Mouse (Mus musculus): ENCODE data around the gene Arl6ip5.
"Not testable (repeated sequence)": the region's sequence is repeated elsewhere in the genome, so short reads cannot be mapped to it uniquely, and the experiment has no call there.

The Arl6ip5 gene

GRCm38 (mm10) chr6:97223566-97223965 is 13.1 kb downstream of the Arl6ip5 start:
- DNase-seq (ENCODE audit: low spot score) = no peak

- DNase-seq (ENCODE audit: low spot score) = no peak
Measured at GRCm38 (mm10) chr6:97224505-97224904, 14.0 kb downstream of the Arl6ip5 start.

- no peak for DNase-seq (ENCODE audit: low spot score)
Measured at GRCm38 (mm10) chr6:97226083-97226491, 15.6 kb downstream of the Arl6ip5 start.

GRCm38 (mm10) chr6:97227067-97227847 is 16.8 kb downstream of the Arl6ip5 start:
- no peak for DNase-seq (ENCODE audit: low spot score)

GRCm38 (mm10) chr6:97234911-97235668 is 24.6 kb downstream of the Arl6ip5 start:
- no peak for DNase-seq (ENCODE audit: low spot score)

- DNase-seq (ENCODE audit: low spot score) = no peak
Measured at GRCm38 (mm10) chr6:97236088-97236487, 25.6 kb downstream of the Arl6ip5 start.

GRCm38 (mm10) chr6:97239360-97239759 is 28.9 kb downstream of the Arl6ip5 start:
- no peak for DNase-seq (ENCODE audit: low spot score)

- DNase-seq (ENCODE audit: low spot score) = no peak
Measured at GRCm38 (mm10) chr6:97240092-97240491, 29.6 kb downstream of the Arl6ip5 start.

- DNase-seq (ENCODE audit: low spot score) = no peak
Measured at GRCm38 (mm10) chr6:97242522-97242921, 32.0 kb downstream of the Arl6ip5 start.

- DNase-seq (ENCODE audit: low spot score) = no peak
Measured at GRCm38 (mm10) chr6:97245200-97245599, 34.7 kb downstream of the Arl6ip5 start.

GRCm38 (mm10) chr6:97250966-97251365 is 40.5 kb downstream of the Arl6ip5 start:
- peak; percentile 49 for DNase-seq (ENCODE audit: low spot score)

- DNase-seq (ENCODE audit: low spot score) = no peak
Measured at GRCm38 (mm10) chr6:97252086-97252485, 41.6 kb downstream of the Arl6ip5 start.

GRCm38 (mm10) chr6:97252711-97253221 is 42.3 kb downstream of the Arl6ip5 start, which contains the start of gene Lmod3:
Lmod3 (minus strand) TSS chr6:97252759.
- DNase-seq (ENCODE audit: low spot score) = no peak

- DNase-seq (ENCODE audit: low spot score) = no peak
Measured at GRCm38 (mm10) chr6:97258489-97258888, 48.0 kb downstream of the Arl6ip5 start.

- DNase-seq (ENCODE audit: low spot score) = not testable (repeated sequence)
Measured at GRCm38 (mm10) chr6:97259926-97260325, 49.4 kb downstream of the Arl6ip5 start.

- DNase-seq (ENCODE audit: low spot score) = no peak
Measured at GRCm38 (mm10) chr6:97262229-97262628, 51.7 kb downstream of the Arl6ip5 start.

- not testable (repeated sequence) for DNase-seq (ENCODE audit: low spot score)
Measured at GRCm38 (mm10) chr6:97263750-97264149, 53.3 kb downstream of the Arl6ip5 start.

- DNase-seq (ENCODE audit: low spot score) = no peak
Measured at GRCm38 (mm10) chr6:97265240-97265639, 54.8 kb downstream of the Arl6ip5 start.

GRCm38 (mm10) chr6:97265705-97266104 is 55.2 kb downstream of the Arl6ip5 start:
- DNase-seq (ENCODE audit: low spot score) = no peak

GRCm38 (mm10) chr6:97266661-97267060 is 56.2 kb downstream of the Arl6ip5 start:
- no peak for DNase-seq (ENCODE audit: low spot score)

- DNase-seq (ENCODE audit: low spot score) = no peak
Measured at GRCm38 (mm10) chr6:97267132-97267531, 56.6 kb downstream of the Arl6ip5 start.

GRCm38 (mm10) chr6:97269596-97269995 is 59.1 kb downstream of the Arl6ip5 start:
- DNase-seq (ENCODE audit: low spot score) = no peak

- no peak for DNase-seq (ENCODE audit: low spot score)
Measured at GRCm38 (mm10) chr6:97272349-97272748, 61.9 kb downstream of the Arl6ip5 start.

Measured in testis, postnatal 10 days (tissue).